Mouse (Mus musculus): ENCODE measurements around the gene Msh6. TPM values are rescaled to one million over a fixed set of nuclear protein-coding genes. Genes with fewer than 3 reads are reported as not detected.

The Msh6 gene
- total RNA-seq, 1 experiment from 2014 or later, result 120 TPM

Other genes with a start within 250 kb of the Msh6 start
- 2.0 and 2.3 TPM in 2 replicates for gene Kcnk12, start 177.1 kb upstream of the Msh6 start, total RNA-seq (2017)
- not detected in 2 replicates for gene Rpl36-ps4, start 54.1 kb upstream of the Msh6 start, total RNA-seq (2017)
- 34.2 and 39.1 TPM in 2 replicates for gene Fbxo11, start 90.2 kb downstream of the Msh6 start, total RNA-seq (2017)